Mouse (Mus musculus): ENCODE measurements at regions not wholly inside any gene's neighbourhood (a gene's known extent, or its start where the extent isn't known, plus 50 kb on each side); places are given as distances from the start of the nearest gene placed in this dataset.

DNA sequence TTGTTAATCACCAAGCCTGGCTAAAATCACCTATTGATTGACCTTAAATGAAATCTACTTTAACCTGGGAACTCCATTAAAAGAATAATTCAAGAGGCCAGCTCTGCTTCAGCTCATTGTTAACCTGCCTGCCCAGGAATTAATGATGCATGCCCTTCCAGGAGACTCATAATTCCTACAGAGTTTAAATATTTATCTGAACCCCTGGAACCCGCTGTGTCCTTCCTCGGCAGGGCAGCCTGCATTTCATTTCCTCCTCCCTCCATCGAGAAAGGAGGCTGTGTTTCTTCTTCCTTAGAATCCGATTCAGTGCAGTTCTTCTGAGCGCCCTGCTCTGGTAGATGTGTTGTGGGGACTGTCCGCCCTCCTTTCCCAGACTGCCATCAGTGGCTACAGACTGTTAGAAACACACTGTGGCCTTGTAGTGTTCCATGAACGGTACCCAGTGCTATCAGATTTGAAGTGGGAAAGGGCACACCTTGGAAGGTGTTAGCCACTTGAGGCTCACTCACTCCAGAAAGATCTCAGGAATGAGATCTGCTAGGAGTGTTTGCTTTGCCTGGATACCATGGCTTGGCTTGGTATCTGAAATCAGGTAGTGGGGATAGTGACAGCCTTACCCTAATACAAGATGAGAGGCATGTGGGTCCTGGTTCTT lies 350.0 kb upstream of the Kazn start:
- ATAC-seq (replicated peaks; ENCODE audit: poor library complexity, severe bottlenecking), result no peak

DNA sequence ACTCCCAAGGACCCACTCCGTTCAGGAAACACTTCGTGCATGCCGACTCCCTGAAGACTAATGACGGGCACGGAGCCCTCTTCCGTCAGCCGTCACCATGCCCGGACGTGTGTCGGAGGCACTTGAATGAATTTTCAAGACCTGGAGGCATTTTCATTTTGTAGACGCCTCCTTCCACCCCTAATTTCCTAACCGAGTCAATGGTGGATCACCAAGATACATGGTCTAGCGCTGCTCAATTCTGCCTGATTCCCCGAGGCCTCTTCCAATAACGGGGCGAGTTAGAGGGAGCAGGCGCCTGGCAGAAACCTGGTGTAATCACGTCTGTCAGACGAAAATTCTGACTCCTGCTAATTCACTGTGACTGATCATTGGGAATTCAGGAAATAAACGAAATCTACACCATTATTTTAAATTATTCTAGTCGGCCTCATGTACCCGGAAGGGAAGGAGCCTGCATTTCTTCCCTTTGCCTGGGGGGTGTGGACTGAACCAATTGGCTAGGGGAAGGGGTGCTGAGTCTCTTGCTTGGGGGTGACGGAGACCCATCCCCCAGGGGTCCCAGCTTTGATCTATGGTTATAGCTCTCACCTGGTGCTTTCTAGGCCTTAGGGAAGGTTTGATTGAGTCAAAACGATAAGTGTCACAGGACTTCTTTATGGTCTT lies 349.4 kb upstream of the Kazn start:
- ATAC-seq (replicated peaks; ENCODE audit: poor library complexity, severe bottlenecking), result no peak

DNA sequence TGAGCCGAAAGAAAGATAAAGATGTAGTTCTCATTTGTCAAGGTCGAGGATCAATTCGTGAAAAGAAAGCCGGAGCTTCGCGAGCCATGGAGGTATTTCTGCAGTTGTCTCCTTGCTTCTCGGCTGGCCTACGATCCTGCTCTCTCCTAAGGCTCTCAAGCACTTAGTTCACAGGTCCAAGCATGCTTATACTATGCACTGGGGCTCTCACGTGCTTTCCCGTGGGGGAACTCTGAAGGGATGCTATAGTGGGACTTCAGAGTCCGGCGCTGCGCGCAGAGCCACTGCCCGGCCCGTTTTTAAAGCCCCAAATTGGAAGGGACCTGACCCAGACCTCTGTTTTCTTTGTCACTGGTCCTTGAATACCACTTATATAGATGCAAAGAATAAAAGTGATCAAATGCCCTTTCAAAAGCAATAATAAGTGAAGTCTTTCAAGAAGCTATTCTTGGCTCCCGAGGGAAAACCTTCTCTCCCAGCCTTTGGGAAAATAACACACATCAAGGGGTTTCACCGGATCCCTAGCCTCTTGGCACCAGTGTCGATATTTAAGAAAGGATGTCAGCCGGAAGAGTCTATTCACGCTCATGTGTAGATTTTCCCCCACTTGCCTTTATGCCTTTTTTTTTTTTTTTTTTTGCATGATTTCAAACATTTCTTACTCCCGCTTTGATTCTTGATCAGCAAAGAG lies 348.3 kb upstream of the Kazn start:
- no peak for ATAC-seq (replicated peaks; ENCODE audit: poor library complexity, severe bottlenecking)

DNA sequence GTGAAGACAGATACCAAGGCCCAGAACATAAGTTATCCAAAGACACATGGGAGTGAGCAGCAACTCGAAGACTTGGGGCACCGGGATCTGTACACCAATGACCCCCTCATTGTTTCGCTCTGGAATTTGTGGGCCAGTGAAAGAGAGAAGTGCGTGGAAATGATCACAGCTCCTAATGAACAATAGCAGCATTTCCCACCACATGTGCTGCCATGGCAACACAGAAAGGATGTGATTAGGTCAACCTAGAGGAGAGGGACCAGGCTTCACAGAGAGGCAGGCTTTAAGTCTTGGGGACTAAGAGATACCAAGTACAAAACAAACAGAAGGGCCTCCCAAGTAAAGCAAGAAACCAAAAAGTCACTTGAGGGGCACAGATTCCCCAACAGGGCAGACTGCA lies 339.3 kb upstream of the Kazn start:
- ATAC-seq (replicated peaks; ENCODE audit: poor library complexity, severe bottlenecking), result no peak

DNA sequence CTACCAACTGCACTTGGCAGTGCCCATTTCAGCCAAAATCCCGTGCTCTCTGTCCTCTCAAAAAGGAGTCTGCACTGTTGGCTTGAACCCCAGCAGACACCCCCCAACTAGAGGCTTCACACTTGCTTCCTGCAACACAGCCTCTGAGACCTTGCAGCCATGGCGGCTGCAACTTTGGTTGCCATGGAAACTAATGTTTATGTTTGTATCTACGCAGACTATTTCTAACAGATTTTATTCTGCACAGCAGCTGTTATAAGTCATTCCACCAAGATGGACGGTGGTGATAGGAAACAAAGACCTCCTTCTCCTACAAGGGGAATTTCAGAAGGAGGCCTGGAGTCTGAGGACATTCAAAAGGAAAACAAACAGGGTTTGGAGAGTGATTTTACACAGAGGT lies 338.3 kb upstream of the Kazn start:
- no peak for ATAC-seq (replicated peaks; ENCODE audit: poor library complexity, severe bottlenecking)

DNA sequence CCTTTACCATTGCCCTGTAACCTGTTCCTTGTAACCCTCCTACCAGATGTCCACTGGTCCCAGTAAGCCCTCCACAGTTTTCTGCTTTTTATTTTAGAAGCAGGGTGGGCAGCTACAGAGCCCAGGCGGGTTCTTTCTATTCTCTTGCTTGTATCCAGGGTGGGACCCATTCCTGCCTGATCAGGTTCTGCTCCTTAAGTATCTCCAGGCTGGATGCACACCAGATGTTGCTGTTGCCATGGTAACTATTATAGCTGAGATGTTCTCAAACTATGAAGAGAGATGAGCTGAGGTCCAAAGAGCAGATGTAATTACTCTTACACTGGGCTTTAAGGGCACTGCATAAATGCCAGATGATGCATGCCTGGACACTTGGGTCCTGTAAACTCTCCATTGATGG lies 335.3 kb upstream of the Kazn start:
- ATAC-seq (replicated peaks; ENCODE audit: poor library complexity, severe bottlenecking), result no peak

DNA sequence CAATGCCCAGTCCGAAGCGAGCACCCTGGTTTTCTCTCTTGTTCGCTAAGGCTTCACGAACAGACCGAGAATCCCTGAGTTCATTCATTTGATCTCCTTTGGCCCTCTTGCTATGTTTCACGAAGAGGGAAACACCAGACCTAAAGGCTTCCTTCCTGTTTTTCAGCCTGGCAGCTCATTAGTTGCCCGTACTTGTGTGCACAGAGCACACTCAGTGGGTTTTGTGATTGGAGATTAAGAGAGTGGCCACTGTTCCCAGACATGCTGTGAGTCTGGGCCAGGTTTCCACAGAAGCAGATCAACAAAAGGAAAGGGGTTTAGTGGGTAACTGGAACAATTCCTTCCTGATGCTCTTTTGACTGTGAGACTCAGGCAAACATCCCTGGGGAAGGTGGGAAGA lies 331.5 kb upstream of the Kazn start:
- no peak for ATAC-seq (replicated peaks; ENCODE audit: poor library complexity, severe bottlenecking)

DNA sequence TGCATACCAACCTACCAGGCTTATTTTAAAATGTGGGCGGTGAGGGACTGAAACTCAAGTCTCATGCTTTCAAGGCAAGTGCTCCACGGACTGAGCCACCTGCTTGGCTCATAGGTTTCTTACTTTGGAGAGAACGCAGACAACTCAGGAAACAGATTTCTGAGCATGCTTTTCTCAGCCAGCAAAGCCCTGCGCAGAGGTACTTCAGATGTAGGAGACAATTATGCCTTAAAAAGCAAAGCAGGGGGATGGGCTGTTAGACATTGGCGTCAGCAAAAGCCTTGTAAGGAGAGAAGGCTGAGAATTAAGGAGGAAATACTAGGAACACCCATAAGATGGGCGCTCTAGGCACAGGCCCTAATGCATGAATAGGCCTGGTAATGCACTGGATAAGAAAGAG lies 329.4 kb upstream of the Kazn start:
- no peak for ATAC-seq (replicated peaks; ENCODE audit: poor library complexity, severe bottlenecking)

DNA sequence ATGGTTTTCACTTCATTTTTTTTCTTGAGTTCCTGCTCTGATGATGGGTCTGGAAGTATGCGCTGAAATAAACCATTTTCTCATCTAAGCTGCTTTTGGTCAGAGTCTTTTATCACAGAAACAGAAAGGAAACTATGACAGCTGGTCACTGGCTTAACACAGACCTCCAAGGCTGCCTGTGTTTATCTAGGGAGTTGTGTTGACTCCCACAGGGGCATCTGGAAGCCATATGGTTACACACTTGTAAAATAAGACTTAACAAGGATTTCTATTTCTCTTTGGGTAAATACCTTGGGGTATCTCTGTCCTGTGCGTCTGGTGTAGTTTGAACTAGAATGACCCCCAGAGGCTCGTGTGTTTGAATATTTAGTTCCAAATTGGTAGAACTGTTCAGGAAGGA lies 315.5 kb upstream of the Kazn start:
- no peak for ATAC-seq (replicated peaks; ENCODE audit: poor library complexity, severe bottlenecking)

DNA sequence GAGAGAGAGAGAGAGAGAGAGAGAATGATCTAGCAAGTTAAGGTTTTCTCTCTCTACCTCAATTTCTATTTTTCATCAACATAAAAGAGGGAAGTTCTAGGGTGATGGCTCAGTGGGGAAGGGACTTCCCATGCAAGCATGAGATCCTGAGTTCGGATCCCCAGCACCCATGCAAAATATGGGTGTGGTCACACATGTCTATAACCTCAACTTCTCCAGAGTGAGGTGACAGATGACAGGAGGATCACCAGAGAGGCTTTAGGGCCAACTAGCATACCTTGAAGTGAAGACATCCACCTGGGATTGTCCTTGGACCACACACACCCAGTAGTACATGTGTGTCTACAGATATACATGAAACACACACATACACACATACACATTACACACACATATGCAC lies 306.7 kb upstream of the Kazn start:
- ATAC-seq (replicated peaks; ENCODE audit: poor library complexity, severe bottlenecking), result no peak

DNA sequence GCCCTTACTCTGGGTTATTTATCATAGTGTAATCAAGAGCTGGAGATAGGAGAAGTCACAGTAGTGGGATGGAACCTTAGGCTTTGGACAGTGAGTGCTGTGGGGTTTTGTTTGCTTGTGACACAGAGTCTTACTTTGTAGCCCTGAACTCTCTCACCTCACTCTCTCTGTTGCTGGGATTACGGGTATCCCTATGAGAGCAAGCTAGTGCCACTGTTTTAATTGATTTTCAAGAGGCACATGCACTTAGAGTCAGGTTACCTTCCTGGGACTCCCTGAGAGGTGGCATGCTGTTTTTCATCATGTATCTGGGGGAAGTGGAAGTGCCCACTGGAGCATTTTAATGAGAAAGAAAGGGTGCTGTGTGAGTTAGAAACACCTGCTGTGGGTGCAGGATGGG lies 306.0 kb upstream of the Kazn start:
- no peak for ATAC-seq (replicated peaks; ENCODE audit: poor library complexity, severe bottlenecking)

DNA sequence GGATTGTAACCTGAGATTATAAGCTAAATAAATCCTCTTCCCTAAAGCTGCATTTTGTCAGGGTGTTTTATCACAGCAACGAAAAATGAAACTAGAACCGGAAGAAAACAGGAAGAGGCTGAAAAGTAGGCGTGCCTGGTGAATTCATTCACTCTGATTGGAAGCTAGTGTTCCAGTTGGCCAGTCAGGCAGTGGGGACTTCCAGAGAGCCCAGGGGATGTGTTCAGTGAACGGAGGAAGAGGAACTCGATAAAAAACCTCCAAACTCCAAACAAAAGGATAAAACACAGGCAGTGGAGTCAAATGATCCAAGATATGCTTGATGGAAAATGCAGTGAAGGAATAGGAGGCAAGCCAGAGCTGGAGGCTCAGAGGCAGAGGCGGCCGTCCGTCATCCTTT lies 305.5 kb upstream of the Kazn start:
- ATAC-seq (replicated peaks; ENCODE audit: poor library complexity, severe bottlenecking), result no peak

DNA sequence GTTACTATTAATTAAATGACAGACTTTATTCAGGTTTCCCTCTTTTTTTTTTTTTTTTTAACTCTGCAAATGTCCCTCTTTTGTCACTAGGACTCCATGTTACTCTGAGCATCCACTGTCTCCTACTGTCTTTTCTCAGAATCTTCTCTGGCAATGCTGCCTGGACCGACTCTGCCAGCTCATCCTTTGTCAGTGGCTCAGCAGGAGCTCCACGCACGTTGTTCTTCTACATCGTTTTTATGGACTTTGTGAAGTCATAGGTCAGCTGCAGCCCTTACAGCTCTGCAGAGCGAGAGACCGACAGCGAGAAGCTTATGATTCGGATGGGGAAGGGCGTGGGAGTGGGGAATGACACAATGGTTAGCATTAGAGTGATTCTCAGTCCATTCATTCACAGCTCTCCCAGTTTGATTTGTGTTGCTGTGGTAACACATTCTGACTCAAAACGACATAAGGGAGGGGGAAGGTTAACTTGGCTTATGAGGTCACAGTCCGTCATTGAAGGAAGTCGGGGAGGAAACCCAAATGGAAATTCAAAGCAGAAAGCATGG lies 300.1 kb upstream of the Kazn start:
- no peak for ATAC-seq (replicated peaks; ENCODE audit: poor library complexity, severe bottlenecking)

DNA sequence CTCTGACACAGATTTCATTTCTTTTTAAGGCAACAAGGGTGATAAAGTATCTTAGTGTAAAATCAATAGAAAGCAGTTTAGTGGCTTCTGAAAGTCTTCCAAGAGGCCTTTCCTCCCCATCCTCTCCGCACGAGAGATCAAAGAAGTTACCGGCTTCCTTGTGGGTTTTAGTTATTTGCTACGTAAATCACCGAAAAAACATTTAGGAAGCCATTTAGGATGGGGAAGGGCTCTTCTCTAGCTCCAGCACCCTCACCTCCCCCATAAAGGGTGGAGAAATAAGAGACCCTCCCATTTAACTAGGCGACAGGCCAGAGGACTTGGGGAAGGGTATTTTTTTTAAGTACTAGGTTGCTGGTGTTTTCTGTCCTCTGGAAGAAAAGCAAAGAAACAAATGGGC lies 287.9 kb upstream of the Kazn start:
- ATAC-seq (replicated peaks; ENCODE audit: poor library complexity, severe bottlenecking), result no peak

DNA sequence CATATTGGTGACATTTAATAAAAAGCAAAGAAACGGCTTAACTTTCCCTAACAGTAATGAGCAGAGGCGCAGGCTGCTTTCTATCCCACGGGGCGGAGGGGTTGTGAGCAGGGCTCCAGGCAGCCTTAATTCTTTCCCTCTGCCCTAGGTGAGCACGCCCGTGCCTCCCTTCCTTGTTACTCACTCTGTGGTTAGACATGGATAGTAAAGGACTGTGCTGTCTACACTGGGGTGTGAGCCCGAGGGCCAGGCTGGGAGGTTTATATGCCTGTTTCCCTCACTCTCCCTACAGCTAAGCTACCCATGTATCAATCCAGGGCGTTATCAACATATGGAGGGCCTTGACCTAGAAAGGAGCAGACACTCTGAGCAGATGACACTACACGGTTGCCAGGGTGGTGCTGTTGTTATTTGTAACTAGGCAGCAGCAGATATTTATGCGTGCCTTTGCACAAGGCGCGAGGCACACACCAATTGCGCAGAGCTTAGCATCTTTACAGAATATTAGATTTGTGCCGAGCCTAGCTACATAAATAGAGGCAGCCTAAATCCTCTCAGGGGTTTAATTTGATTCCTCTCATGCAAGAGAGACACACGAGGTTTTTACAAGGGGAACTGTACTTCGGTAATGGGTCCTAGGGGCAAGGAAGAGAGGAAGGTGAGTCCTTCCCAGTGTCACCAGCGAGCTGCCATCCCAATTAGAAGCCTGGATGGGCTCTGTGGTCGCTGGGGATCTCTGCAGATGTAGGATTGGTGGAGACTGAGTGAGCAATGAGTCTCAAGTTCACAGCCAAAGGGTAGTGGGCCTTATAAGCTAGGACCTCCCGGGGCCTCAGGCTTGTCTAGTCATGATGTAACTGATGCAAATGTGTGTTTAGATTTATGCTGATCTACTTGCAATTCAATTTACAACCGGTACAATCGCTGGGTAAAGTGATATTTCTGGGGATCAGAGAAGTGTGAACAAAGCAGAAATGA lies 278.6 kb upstream of the Kazn start:
- ATAC-seq (replicated peaks; ENCODE audit: poor library complexity, severe bottlenecking), result no peak

DNA sequence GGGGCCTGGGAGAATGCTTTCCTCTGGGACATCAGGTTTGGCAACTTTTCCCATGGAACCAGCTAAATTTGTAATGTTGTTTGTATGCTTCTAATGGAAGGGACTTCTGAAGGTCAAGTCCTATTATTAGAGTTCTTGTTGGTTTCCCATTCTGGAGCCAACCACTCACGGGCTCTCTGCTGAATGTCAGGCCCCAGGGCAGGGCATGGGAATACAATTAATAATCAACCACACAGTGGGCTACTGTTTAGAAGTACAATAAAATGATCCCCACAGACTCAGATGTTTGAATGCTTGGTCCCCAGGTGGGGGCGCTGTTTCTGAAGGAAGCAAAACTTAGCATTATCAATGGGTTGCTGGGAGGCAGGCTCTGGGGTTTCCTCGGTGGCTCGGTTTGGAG lies 275.6 kb upstream of the Kazn start:
- no peak for ATAC-seq (replicated peaks; ENCODE audit: poor library complexity, severe bottlenecking)

DNA sequence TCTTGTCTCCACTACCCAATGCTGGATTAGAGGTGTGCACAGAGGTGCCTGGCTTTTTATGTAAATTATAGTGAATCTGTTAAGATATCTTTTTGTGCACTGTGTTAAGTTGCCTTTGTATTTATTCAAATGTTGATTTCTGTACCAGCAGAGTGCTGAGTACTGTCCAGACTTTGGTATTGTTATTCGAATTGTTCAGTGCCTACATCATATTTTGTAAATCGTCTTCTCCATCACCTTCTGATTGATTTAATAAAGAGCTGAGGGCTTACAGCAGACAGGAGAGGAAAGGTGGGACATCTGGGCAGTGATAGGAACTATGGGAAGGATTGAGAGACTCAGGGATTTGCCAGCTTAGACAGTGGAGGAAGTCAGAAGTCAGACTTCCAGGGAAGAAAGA lies 270.2 kb upstream of the Kazn start:
- ATAC-seq (replicated peaks; ENCODE audit: poor library complexity, severe bottlenecking), result no peak

DNA sequence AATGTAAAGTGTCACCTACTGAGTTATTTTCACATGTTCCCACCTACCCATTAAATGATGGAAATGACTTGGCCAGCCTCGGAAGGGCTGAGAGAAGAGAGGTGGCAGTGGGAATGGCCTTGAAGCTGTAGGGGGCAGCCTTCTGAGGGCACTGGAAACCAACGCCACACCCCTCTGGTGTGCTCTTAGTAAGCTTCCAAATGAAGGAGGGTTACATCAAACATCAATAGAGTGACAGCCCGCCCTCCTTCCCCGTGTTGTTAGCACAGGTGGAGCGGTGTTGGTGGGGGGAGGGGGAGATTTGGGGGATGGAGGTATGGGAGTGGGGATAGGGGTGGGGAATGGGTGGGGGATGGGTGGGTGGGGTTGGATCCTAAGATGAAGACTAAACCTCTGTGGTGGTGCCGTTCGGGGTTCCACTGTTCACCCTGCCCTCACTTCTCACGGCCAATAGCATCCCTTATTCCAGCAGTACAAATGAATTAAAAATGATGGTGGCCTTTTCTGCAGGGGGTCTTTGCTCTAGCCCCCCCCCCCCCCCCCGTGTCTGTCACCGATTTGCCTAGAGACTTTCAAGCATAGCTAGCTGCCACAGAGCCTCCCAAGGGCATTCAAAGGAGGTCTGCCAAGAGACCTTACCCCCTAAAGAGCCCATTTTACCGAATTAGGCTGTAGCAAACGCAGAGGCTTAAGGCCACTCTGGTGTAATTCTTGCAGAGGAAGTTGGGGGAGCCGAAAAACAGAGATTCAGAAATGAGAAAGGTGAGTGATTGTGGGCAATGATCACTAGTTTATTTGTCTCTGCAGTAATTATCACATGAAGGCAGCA lies 267.4 kb upstream of the Kazn start:
- no peak for ATAC-seq (replicated peaks; ENCODE audit: poor library complexity, severe bottlenecking)

DNA sequence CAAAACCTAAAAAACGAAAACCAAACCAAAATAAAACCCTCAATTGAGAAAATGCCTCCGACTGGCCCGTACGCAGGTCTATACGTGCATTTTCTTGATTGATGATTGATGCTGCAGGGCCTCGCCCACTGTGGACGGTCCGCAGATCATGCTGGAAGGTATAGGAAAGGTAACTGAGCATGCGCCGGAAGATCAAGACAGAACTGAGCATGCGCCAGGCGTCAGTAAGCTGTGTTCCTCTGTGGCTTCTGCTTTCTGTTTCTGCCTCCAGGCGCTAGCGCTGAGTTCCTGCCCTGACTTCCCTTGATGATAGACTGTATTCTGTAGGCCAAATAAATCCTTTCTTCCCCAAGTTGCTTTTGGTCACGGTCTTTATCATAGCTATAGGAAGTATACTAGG lies 264.6 kb upstream of the Kazn start:
- no peak for ATAC-seq (replicated peaks; ENCODE audit: poor library complexity, severe bottlenecking)

DNA sequence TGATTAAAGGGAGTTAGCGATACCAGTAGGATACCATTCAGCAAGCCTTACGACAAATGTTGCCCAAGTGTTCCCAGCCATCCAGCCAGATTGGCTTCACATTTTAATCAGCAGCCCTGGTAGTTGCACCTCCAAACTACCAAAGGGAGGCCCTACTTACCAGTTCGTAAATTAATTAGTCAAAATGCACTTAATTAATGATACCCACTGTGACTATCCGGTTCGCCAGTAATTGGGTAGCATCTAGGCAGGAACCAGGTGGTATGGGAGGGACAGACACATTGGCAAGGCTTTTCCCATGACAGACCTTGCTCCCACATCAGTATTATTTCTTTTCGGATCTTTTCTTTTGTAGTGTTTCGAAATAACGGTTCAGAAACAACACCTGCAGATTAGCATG lies 262.0 kb upstream of the Kazn start:
- ATAC-seq (replicated peaks; ENCODE audit: poor library complexity, severe bottlenecking), result no peak

All from granulocyte monocyte progenitor cell, adult 5-6 weeks (primary cell).